Mouse (Mus musculus) neutrophil, adult 5-6 weeks (primary cell): ENCODE data around the gene Rnf114. TPM values are rescaled to one million over a fixed set of nuclear protein-coding genes. Genes with fewer than 3 reads are reported as not detected.
A peak's percentile ranks its signal among the peaks of the same experiment; 100 is the strongest.

Experiments
- ATAC-seq: fragments of 151-379, 151-347 bp; 2 replicates; pipeline ENCODE4 v1.8.0; 2017; ENCODE audit warnings: mild to moderate bottlenecking, moderate TSS enrichment; ENCODE audit not compliant: insufficient number of reproducible peaks, poor library complexity, low FRiP score, severe bottlenecking; ENCODE audit errors: extremely low read depth
- total RNA-seq: library from RNA; stranded (forward); fragments of 200-1000 nt; gene quantifications from 2 replicates; pipeline ENCODE4 v1.2.3, GENCODE M21; 2017

The Rnf114 gene
- 86.2 and 103 TPM in 2 replicates for total RNA-seq

GRCm38 (mm10) chr2:167491757-167492708, at the start of gene Rnf114:
Rnf114 (plus strand) TSS chr2:167492645.
- no peak for ATAC-seq

- no peak for ATAC-seq
Measured at GRCm38 (mm10) chr2:167443411-167444193, 48.8 kb upstream of the Rnf114 start.

GRCm38 (mm10) chr2:167445911-167446780, 46.3 kb upstream of the Rnf114 start:
- no peak for ATAC-seq

- ATAC-seq: no peak
Measured at GRCm38 (mm10) chr2:167447207-167447606, 45.2 kb upstream of the Rnf114 start.

GRCm38 (mm10) chr2:167447629-167448028, 44.8 kb upstream of the Rnf114 start:
- ATAC-seq: no peak

- no peak for ATAC-seq
Measured at GRCm38 (mm10) chr2:167449331-167450275, 42.8 kb upstream of the Rnf114 start.

- no peak for ATAC-seq
Measured at GRCm38 (mm10) chr2:167450647-167451046, 41.8 kb upstream of the Rnf114 start.

- ATAC-seq: no peak
Measured at GRCm38 (mm10) chr2:167453814-167454213, 38.6 kb upstream of the Rnf114 start.

GRCm38 (mm10) chr2:167456361-167457020, 36.0 kb upstream of the Rnf114 start:
- no peak for ATAC-seq

GRCm38 (mm10) chr2:167457213-167457612, 35.2 kb upstream of the Rnf114 start:
- ATAC-seq: no peak

GRCm38 (mm10) chr2:167458548-167458947, 33.9 kb upstream of the Rnf114 start:
- no peak for ATAC-seq

- ATAC-seq: no peak
Measured at GRCm38 (mm10) chr2:167459071-167459865, 33.2 kb upstream of the Rnf114 start.

- ATAC-seq: peak; percentile 56; the same call in 1 of the 2 replicates
Measured at GRCm38 (mm10) chr2:167462954-167463353, 29.5 kb upstream of the Rnf114 start.

- ATAC-seq: no peak
Measured at GRCm38 (mm10) chr2:167463802-167464201, 28.6 kb upstream of the Rnf114 start.

GRCm38 (mm10) chr2:167465951-167466350, 26.5 kb upstream of the Rnf114 start:
- ATAC-seq: no peak

GRCm38 (mm10) chr2:167467214-167467613, 25.2 kb upstream of the Rnf114 start:
- no peak for ATAC-seq

- no peak for ATAC-seq
Measured at GRCm38 (mm10) chr2:167468444-167468843, 24.0 kb upstream of the Rnf114 start.
